Mouse (Mus musculus) MEL (cell line): ENCODE results near the gene Satb1.

Source experiments
- CHD1 ChIP-seq: IDR thresholded peaks from 2 replicates; pipeline ENCODE4 v1.6.1; 2012; ENCODE audit warnings: low read depth, mild to moderate bottlenecking, inconsistent platforms, low read length, improper control_type of control experiment
- CTCF ChIP-seq, 3 experiments: IDR thresholded peaks in 2 of 3; conservative IDR thresholded peaks in 1 of 3; 2 replicates each; pipeline ENCODE4 v1.5.1; 2011 to 2012; ENCODE audit warnings: low read length in 3 of 3, low read depth in 2 of 3, mild to moderate bottlenecking in 2 of 3, improper control_type of control experiment in 1 of 3, inconsistent platforms in 1 of 3, mixed read lengths in 1 of 3, moderate library complexity in 1 of 3; ENCODE audit not compliant: control insufficient read depth in 1 of 3, insufficient read depth in 1 of 3, poor library complexity in 1 of 3, severe bottlenecking in 1 of 3
- EP300 ChIP-seq, 2 experiments: IDR thresholded peaks; 2 replicates each; pipeline ENCODE4 v1.6.1; 2011; ENCODE audit warnings: improper control_type of control experiment in 2 of 2, low read length in 2 of 2, low read depth in 1 of 2, mild to moderate bottlenecking in 1 of 2
- GATA1 ChIP-seq: IDR thresholded peaks from 2 replicates; pipeline ENCODE4 v1.6.1; 2011; ENCODE audit warnings: low read depth, low read length, improper control_type of control experiment
- JUND ChIP-seq: IDR thresholded peaks from 2 replicates; pipeline ENCODE4 v1.6.1; 2011; ENCODE audit warnings: low read depth, mild to moderate bottlenecking, improper control_type of control experiment, low read length
- KAT2A ChIP-seq: conservative IDR thresholded peaks from 2 replicates; pipeline ENCODE4 v1.6.1; 2012; ENCODE audit warnings: low read depth, low read length, improper control_type of control experiment, inconsistent platforms
- MAX ChIP-seq: IDR thresholded peaks from 2 replicates; pipeline ENCODE4 v1.6.1; 2011; ENCODE audit warnings: low read length, improper control_type of control experiment
- NELFE ChIP-seq: IDR thresholded peaks from 2 replicates; pipeline ENCODE4 v1.6.1; 2011; ENCODE audit warnings: low read depth, low read length, improper control_type of control experiment
- ZNF384 ChIP-seq: IDR thresholded peaks from 2 replicates; pipeline ENCODE4 v1.6.1; 2012; ENCODE audit warnings: low read depth, mild to moderate bottlenecking, inconsistent platforms, low read length, improper control_type of control experiment

GRCm38 (mm10) chr17:51724486-51724885 lies 108.6 kb downstream of the Satb1 start:
- TF ChIP-seq MAX (no peak), CTCF (IDR thresholded peaks at IDR 0.05 in 2 of 3, conservative IDR thresholded peaks at IDR 0.05 in 1 of 3; ENCODE audit: control insufficient read depth in 1 of 3, insufficient read depth in 1 of 3, low read depth in 2 of 3, low read length in 3 of 3, poor library complexity in 1 of 3, severe bottlenecking in 1 of 3) (no peak), KAT2A (no peak), EP300 (IDR thresholded peaks at IDR 0.05; ENCODE audit: low read depth in 1 of 2, low read length in 2 of 2) (no peak), ZNF384 (no peak), CHD1 (no peak), JUND (no peak), GATA1 (no peak), NELFE (no peak)
